Mouse (Mus musculus): ENCODE data around the gene Cdk13. TPM values are rescaled to one million over a fixed set of nuclear protein-coding genes. Genes with fewer than 3 reads are reported as not detected.

Cdk13 gene
- polyA plus RNA-seq (2012; rRNA removed): 29.7 and 31.7 TPM in 2 replicates

- peak; percentile 97 to 99 for DNase-seq (ENCODE audit: extremely low spot score in 1 of 2, low spot score in 1 of 2)
These were observed at the start of gene Cdk13 for GRCm38 (mm10) chr13:17804909-17805613. Gene Cdk13 (minus strand): TSS chr13:17805097.

GRCm38 (mm10) chr13:17843336-17843735, 38.4 kb upstream of the Cdk13 start:
- DNase-seq (ENCODE audit: extremely low spot score in 1 of 2, low spot score in 1 of 2): no peak

- DNase-seq (ENCODE audit: extremely low spot score in 1 of 2, low spot score in 1 of 2): no peak
These were observed 37.9 kb upstream of the Cdk13 start for GRCm38 (mm10) chr13:17842756-17843155.

GRCm38 (mm10) chr13:17839137-17839536, 34.2 kb upstream of the Cdk13 start:
- peak in 1 of 2 experiments; percentile 63 for DNase-seq (ENCODE audit: extremely low spot score in 1 of 2, low spot score in 1 of 2)

- peak in 1 of 2 experiments; percentile 81 for DNase-seq (ENCODE audit: extremely low spot score in 1 of 2, low spot score in 1 of 2)
These were observed 33.6 kb upstream of the Cdk13 start for GRCm38 (mm10) chr13:17838484-17838851.

GRCm38 (mm10) chr13:17837610-17838483, 33.0 kb upstream of the Cdk13 start:
- peak in 1 of 2 experiments; percentile 67 for DNase-seq (ENCODE audit: extremely low spot score in 1 of 2, low spot score in 1 of 2)

- no peak for DNase-seq (ENCODE audit: extremely low spot score in 1 of 2, low spot score in 1 of 2)
These were observed 31.9 kb upstream of the Cdk13 start for GRCm38 (mm10) chr13:17836808-17837207.

- no peak for DNase-seq (ENCODE audit: extremely low spot score in 1 of 2, low spot score in 1 of 2)
These were observed 28.0 kb upstream of the Cdk13 start for GRCm38 (mm10) chr13:17832940-17833339.

- DNase-seq (ENCODE audit: extremely low spot score in 1 of 2, low spot score in 1 of 2): no peak
These were observed 12.3 kb upstream of the Cdk13 start for GRCm38 (mm10) chr13:17817226-17817625.

GRCm38 (mm10) chr13:17805614-17805975, 698 bp upstream of the Cdk13 start:
- no peak for DNase-seq (ENCODE audit: extremely low spot score in 1 of 2, low spot score in 1 of 2)

- DNase-seq (ENCODE audit: extremely low spot score in 1 of 2, low spot score in 1 of 2): peak in 1 of 2 experiments; percentile 38
These were observed 647 bp downstream of the Cdk13 start for GRCm38 (mm10) chr13:17804058-17804841.

GRCm38 (mm10) chr13:17803331-17804057, 1.4 kb downstream of the Cdk13 start:
- DNase-seq (ENCODE audit: extremely low spot score in 1 of 2, low spot score in 1 of 2): peak; percentile 10 to 50

GRCm38 (mm10) chr13:17802880-17803279, 2.0 kb downstream of the Cdk13 start:
- no peak for DNase-seq (ENCODE audit: extremely low spot score in 1 of 2, low spot score in 1 of 2)

GRCm38 (mm10) chr13:17799735-17800134, 5.2 kb downstream of the Cdk13 start:
- no peak for DNase-seq (ENCODE audit: extremely low spot score in 1 of 2, low spot score in 1 of 2)

- DNase-seq (ENCODE audit: extremely low spot score in 1 of 2, low spot score in 1 of 2): no peak
These were observed 9.0 kb downstream of the Cdk13 start for GRCm38 (mm10) chr13:17795757-17796456.

GRCm38 (mm10) chr13:17783643-17784042, 21.3 kb downstream of the Cdk13 start:
- no peak for DNase-seq (ENCODE audit: extremely low spot score in 1 of 2, low spot score in 1 of 2)

GRCm38 (mm10) chr13:17779923-17780322, 25.0 kb downstream of the Cdk13 start:
- DNase-seq (ENCODE audit: extremely low spot score in 1 of 2, low spot score in 1 of 2): no peak

- no peak for DNase-seq (ENCODE audit: extremely low spot score in 1 of 2, low spot score in 1 of 2)
These were observed 28.6 kb downstream of the Cdk13 start for GRCm38 (mm10) chr13:17776303-17776702.

GRCm38 (mm10) chr13:17775364-17775763, 29.5 kb downstream of the Cdk13 start:
- no peak for DNase-seq (ENCODE audit: extremely low spot score in 1 of 2, low spot score in 1 of 2)

- DNase-seq (ENCODE audit: extremely low spot score in 1 of 2, low spot score in 1 of 2): no peak
These were observed 31.8 kb downstream of the Cdk13 start for GRCm38 (mm10) chr13:17773112-17773511.

All from frontal cortex, adult 2 months (tissue).